11 mouse cellular contexts compared by ENCODE assay signal in the genomic region with DNA sequence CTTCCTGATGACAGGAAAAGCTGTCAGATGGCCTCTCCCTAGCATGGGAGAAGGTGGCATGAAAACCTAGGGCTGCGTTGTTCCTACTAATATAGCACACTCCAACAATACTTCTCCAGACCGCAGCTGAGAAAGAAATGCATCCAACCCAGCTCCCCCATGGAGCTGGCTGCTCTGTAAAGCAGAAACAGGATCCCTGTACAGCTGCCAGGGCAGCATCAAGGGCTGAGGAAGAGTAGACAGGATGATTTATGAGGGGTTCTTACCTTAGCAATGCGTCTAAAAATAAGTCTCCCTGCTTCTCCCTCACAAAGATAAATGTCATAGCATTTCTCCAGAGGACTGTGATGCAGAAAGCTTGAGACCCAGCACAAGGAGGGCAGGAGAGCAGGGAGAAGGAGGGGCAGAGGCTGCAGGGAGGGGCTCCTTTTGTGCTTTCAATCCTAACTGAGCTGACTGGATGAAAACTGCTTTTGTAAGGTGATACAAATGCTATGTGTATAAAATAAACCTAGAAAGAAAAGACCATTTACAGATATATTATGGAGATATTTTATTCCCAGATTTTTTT.
DNase-seq lines count a peak whose midpoint lies in the region; ATAC-seq lines count a peak whose summit lies in the region.
"Had no signal": no experiment of that assay in that cellular context is flagged by ENCODE, and none has a peak within 500 bp of the region (broad histone marks: within the 10 kb centered on the region; RNA-seq: fewer than 3 reads in every experiment).

No protein-coding gene starts in this region.

- H3K9me3 ChIP-seq in heart, embryonic 15.5 days (replicated peaks) = no peaks in the 10 kb centered on the region
- H3K9me3 ChIP-seq in midbrain, embryonic 14.5 days (ENCODE audit: control insufficient read depth, low read length) = no peaks in the 10 kb centered on the region
- no peaks in the 10 kb centered on the region for H3K9me3 ChIP-seq in heart, embryonic 10.5 days
- no peaks in the 10 kb centered on the region for H3K9me3 ChIP-seq in heart, embryonic 11.5 days (replicated peaks; ENCODE audit: control insufficient read depth, low read length)
- H3K9me3 ChIP-seq: embryonic facial prominence, embryonic 13.5 days; liver, embryonic 13.5 days had no signal

- no peak overlapping the region for H3K4me2 ChIP-seq in heart, embryonic 15.5 days
- no peak overlapping the region for H3K4me2 ChIP-seq in midbrain, embryonic 14.5 days (ENCODE audit: low read length)
- H3K4me2 ChIP-seq in heart, embryonic 11.5 days = no peak overlapping the region
- H3K4me2 ChIP-seq: embryonic facial prominence, embryonic 13.5 days; liver, embryonic 13.5 days had no signal

- DNase-seq in heart, postnatal 10 days = no peak
- DNase-seq in cerebellum, adult 8-10 months = peak; percentile 27
- DNase-seq in gastrocnemius, postnatal 14 days = peak; percentile 57
- peak; percentile 22 for DNase-seq in midbrain, embryonic 14.5 days
- DNase-seq in thymus, postnatal 0 days (ENCODE audit: low spot score) = no peak
- no peak for DNase-seq in heart, embryonic 10.5 days (ENCODE audit: low spot score)
- DNase-seq: liver, embryonic 13.5 days; right cerebral cortex, adult 18-20 months had no signal

- H3K4me3 ChIP-seq in heart, embryonic 15.5 days = no peak overlapping the region
- no peak overlapping the region for H3K4me3 ChIP-seq in midbrain, embryonic 14.5 days (replicated peaks; ENCODE audit: low read depth, low read length)
- no peak overlapping the region for H3K4me3 ChIP-seq in heart, embryonic 10.5 days
- no peak overlapping the region for H3K4me3 ChIP-seq in heart, embryonic 11.5 days (ENCODE audit: low read depth, low read length)
- H3K4me3 ChIP-seq: embryonic facial prominence, embryonic 13.5 days; liver, embryonic 13.5 days had no signal

- intact Hi-C loops in heart, postnatal 10 days (cut with DNase I) = no loop called here
- intact Hi-C loops in gastrocnemius, postnatal 14 days (cut with DNase I; ENCODE audit: low total_unique reads) = no loop called here

- H3K4me1 ChIP-seq in heart, embryonic 15.5 days (replicated peaks) = peaks cover 31% of the 10 kb centered on the region
- peaks cover 10% of the 10 kb centered on the region for H3K4me1 ChIP-seq in midbrain, embryonic 14.5 days (ENCODE audit: control insufficient read depth, insufficient read depth, low read length)
- H3K4me1 ChIP-seq in heart, embryonic 10.5 days = peaks cover 32% of the 10 kb centered on the region
- peaks cover 21% of the 10 kb centered on the region for H3K4me1 ChIP-seq in heart, embryonic 11.5 days (ENCODE audit: control insufficient read depth, insufficient read depth, low read length)

- H3K36me3 ChIP-seq in heart, embryonic 15.5 days = no peaks in the 10 kb centered on the region
- 0 out of 2 replicates have a peak, but pooled peaks cover 12% of the 10 kb centered on the region for H3K36me3 ChIP-seq in midbrain, embryonic 14.5 days (ENCODE audit: control insufficient read depth, insufficient read depth, low read length)
- no peaks in the 10 kb centered on the region for H3K36me3 ChIP-seq in heart, embryonic 10.5 days
- H3K36me3 ChIP-seq in heart, embryonic 11.5 days (ENCODE audit: control insufficient read depth, insufficient read depth, low read length) = no peaks in the 10 kb centered on the region

- WGBS in heart, embryonic 15.5 days = 10% methylated on average over 3 of the region's 3 CpGs
- WGBS in midbrain, embryonic 14.5 days = 24% methylated on average over 3 of the region's 3 CpGs
- WGBS in heart, embryonic 10.5 days = 24% methylated on average over 3 of the region's 3 CpGs
- WGBS in heart, embryonic 11.5 days (ENCODE audit: insufficient replicate concordance) = 23% methylated on average over 3 of the region's 3 CpGs

- ATAC-seq in heart, embryonic 15.5 days (replicated peaks; ENCODE audit: insufficient number of reproducible peaks, insufficient read depth, low FRiP score, low read depth) = peak; percentile 43; the same call in 1 of the 2 replicates
- no peak for ATAC-seq in midbrain, embryonic 14.5 days (ENCODE audit: low FRiP score, low TSS enrichment)
- no peak for ATAC-seq in heart, embryonic 11.5 days (replicated peaks; ENCODE audit: insufficient number of reproducible peaks, low FRiP score, low TSS enrichment)

- no peaks in the 10 kb centered on the region for H3K27me3 ChIP-seq in heart, embryonic 15.5 days
- no peaks in the 10 kb centered on the region for H3K27me3 ChIP-seq in midbrain, embryonic 14.5 days (ENCODE audit: control insufficient read depth, insufficient read depth, low read length)
- no peaks in the 10 kb centered on the region for H3K27me3 ChIP-seq in heart, embryonic 10.5 days (ENCODE audit: insufficient read depth, poor library complexity, severe bottlenecking)
- H3K27me3 ChIP-seq in heart, embryonic 11.5 days (ENCODE audit: control insufficient read depth, insufficient read depth, low read length) = no peaks in the 10 kb centered on the region
- H3K27me3 ChIP-seq: embryonic facial prominence, embryonic 13.5 days; liver, embryonic 13.5 days had no signal

- H3K27ac ChIP-seq in heart, embryonic 15.5 days = no peak overlapping the region
- peak overlapping the region; percentile 45 for H3K27ac ChIP-seq in midbrain, embryonic 14.5 days (replicated peaks; ENCODE audit: low read depth, low read length)
- H3K27ac ChIP-seq in heart, embryonic 10.5 days = no peak overlapping the region
- H3K27ac ChIP-seq in heart, embryonic 11.5 days (ENCODE audit: low read depth, low read length) = no peak overlapping the region
- H3K27ac ChIP-seq: embryonic facial prominence, embryonic 13.5 days; liver, embryonic 13.5 days had no signal

- H3K9ac ChIP-seq in heart, embryonic 15.5 days = no peak overlapping the region
- H3K9ac ChIP-seq in midbrain, embryonic 14.5 days (replicated peaks; ENCODE audit: low read length) = 0 out of 2 replicates have a peak overlapping the region, but pooled peaks have one; percentile 9
- H3K9ac ChIP-seq in heart, embryonic 11.5 days (ENCODE audit: low read depth, low read length) = no peak overlapping the region
- H3K9ac ChIP-seq: embryonic facial prominence, embryonic 13.5 days; liver, embryonic 13.5 days had no signal

Comparison
In these comparisons a context has a peak if more than half of its experiments do, and no peak if none do; other contexts are left out.
1. DNase-seq: peak in cerebellum, adult 8-10 months (single experiment), gastrocnemius, postnatal 14 days (single experiment) and midbrain, embryonic 14.5 days (single experiment); none in heart, postnatal 10 days (0 of 2), thymus, postnatal 0 days (single experiment) and heart, embryonic 10.5 days (single experiment).